Mouse (Mus musculus): ENCODE measurements around the gene Strada. TPM values are rescaled to one million over a fixed set of nuclear protein-coding genes. Genes with fewer than 3 reads are reported as not detected.

The Strada gene
- polyA plus RNA-seq, 1 experiment from 2014 or later = 24.3 TPM

DNA sequence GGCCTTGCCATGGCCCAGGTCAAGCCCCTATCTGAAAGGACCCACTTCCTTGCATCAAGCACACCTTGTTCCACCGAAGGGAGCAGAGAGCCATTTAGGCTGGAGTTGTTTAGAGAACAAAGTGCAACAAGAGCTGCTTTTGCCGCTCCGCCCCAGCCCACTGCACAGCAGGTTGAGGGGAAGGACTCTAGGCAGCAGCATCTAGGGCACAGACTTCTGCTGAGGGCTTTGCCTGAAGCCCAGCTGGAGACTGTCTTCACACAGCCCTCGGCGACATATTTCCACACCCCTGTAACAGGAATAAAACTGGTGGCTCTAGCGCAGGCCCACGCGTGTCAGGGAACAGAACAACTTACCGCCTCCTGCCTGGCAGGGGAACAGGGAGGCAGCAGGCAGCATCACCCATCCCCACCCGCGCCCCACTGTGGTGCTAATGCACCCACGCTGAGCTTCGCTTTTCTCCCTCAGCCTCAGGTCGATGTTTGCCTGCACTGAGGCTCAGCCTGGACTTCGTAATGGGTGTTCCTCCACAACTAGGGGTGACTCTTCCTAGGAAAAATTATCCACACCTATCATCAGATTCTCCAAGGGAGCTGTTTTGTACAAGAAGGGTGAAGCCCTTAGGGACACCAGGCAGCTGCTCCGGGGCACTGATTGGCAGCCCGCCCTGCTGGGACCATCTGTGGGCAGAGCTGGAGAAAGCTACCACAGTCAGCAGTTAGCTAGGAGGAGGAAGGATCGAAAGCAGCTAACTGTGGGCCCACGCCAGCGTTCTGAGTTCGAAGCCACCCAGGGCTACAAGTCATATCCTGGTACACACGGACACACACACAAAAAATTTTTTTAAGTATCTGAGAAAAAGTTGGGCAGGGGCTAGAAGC, 40.9 kb downstream of the Strada start, which contains the start of the genes Gm10840 and Limd2:
Gm10840 (plus strand) TSS at position 10 of the 881 bp plus-strand sequence.
Limd2 (minus strand) TSS at position 20 of the 881 bp plus-strand sequence.
- no peak for DNase-seq (ENCODE audit: low spot score)
- Histone ChIP-seq H3K36me3 (ENCODE audit: control insufficient read depth, insufficient read depth, low read length) (peaks cover 14% of the 10 kb centered on the region), H3K27ac (ENCODE audit: low read depth, low read length) (peak within 1 kb of the TSS; percentile 83), H3K4me3 (ENCODE audit: low read depth, low read length) (peak within 1 kb of the TSS; percentile 68), H3K9ac (ENCODE audit: low read depth, low read length) (peak within 1 kb of the TSS; percentile 72), H3K4me1 (replicated peaks; ENCODE audit: control insufficient read depth, insufficient read depth, low read length) (peaks cover 21% of the 10 kb centered on the region), H3K27me3 (replicated peaks; ENCODE audit: control insufficient read depth, insufficient read depth, low read length) (no peaks in the 10 kb centered on the region), H3K9me3 (ENCODE audit: control insufficient read depth, low read length) (no peaks in the 10 kb centered on the region), H3K4me2 (peak within 1 kb of the TSS; percentile 91)
- WGBS = 41% methylated on average over 22 of the region's 22 CpGs
- ATAC-seq (replicated peaks; ENCODE audit: low FRiP score) = peak; percentile 5; the same call in 1 of the 2 replicates

DNA sequence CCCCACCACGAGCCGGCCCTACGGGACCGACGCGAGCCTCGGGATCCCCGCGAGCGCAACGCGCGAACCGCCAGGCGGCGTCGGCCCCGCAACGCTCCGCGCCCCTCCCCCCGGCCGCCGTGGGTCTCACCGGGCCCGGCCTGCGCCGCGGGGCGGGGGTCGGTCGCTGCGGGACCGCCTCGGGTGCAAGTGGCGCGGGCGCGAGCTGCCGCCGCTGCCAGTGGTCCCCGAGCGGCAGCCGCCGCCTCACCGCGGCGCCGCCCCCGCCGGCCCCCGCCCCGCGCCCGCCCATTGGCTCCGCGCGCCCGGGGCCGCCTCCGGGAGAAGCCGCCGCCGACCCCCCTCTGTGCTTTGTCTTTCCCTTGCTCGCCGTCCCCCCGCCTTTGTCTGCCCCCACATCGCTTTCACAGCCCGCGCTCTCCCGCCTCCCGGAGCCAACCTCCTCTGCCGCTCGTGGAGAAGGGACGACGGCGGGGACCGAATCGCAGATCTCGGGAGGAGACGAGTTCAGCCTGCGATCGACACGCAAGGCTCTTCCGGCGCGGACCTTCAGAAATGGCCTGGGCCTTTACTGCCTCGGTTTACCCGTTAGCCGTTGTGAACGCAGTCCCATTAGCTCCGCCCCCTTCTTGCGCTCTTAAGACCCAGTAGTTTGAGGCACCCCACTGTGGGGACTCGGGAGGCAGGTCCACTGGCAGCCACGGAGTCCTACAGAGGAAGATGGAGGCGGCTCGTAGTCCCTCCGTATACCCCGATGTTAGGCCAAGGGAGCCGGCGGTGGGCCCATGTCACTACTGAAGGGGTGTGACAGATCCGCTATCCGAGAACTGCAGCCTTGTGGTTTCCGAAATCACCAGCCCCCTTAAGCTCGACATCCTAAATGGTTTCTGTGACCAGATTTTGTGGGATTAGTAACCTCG, 41.8 kb downstream of the Strada start:
- Histone ChIP-seq H3K9ac (ENCODE audit: low read depth, low read length) (peak overlapping the region; percentile 72), H3K4me1 (replicated peaks; ENCODE audit: control insufficient read depth, insufficient read depth, low read length) (peaks cover 24% of the 10 kb centered on the region), H3K4me2 (peak overlapping the region; percentile 91), H3K9me3 (ENCODE audit: control insufficient read depth, low read length) (no peaks in the 10 kb centered on the region), H3K4me3 (ENCODE audit: low read depth, low read length) (peak overlapping the region; percentile 68), H3K27me3 (replicated peaks; ENCODE audit: control insufficient read depth, insufficient read depth, low read length) (no peaks in the 10 kb centered on the region), H3K36me3 (ENCODE audit: control insufficient read depth, insufficient read depth, low read length) (peaks cover 14% of the 10 kb centered on the region), H3K27ac (ENCODE audit: low read depth, low read length) (peak overlapping the region; percentile 83)
- DNase-seq (ENCODE audit: low spot score) = peak; percentile 80
- peak; percentile 69 for ATAC-seq (replicated peaks; ENCODE audit: low FRiP score)
- WGBS = under 1% methylated on average over 79 of the region's 106 CpGs

- ATAC-seq (replicated peaks; ENCODE audit: low FRiP score) (peak; percentile 24), DNase-seq (ENCODE audit: low spot score) (peak; percentile 65)
- peak overlapping the region; percentile 91 for H3K4me2 ChIP-seq
- H3K9me3 ChIP-seq (ENCODE audit: control insufficient read depth, low read length) = no peaks in the 10 kb centered on the region
- peaks cover 24% of the 10 kb centered on the region for H3K4me1 ChIP-seq (replicated peaks; ENCODE audit: control insufficient read depth, insufficient read depth, low read length)
- WGBS = 2% methylated on average over 23 of the region's 25 CpGs
- peak overlapping the region; percentile 68 for H3K4me3 ChIP-seq (ENCODE audit: low read depth, low read length)
- peak overlapping the region; percentile 72 for H3K9ac ChIP-seq (ENCODE audit: low read depth, low read length)
- peaks cover 16% of the 10 kb centered on the region for H3K36me3 ChIP-seq (ENCODE audit: control insufficient read depth, insufficient read depth, low read length)
- no peaks in the 10 kb centered on the region for H3K27me3 ChIP-seq (replicated peaks; ENCODE audit: control insufficient read depth, insufficient read depth, low read length)
- peak overlapping the region; percentile 83 for H3K27ac ChIP-seq (ENCODE audit: low read depth, low read length)
Observed at GRCm38 (mm10) chr11:106159216-106159920, 42.6 kb downstream of the Strada start.

DNA sequence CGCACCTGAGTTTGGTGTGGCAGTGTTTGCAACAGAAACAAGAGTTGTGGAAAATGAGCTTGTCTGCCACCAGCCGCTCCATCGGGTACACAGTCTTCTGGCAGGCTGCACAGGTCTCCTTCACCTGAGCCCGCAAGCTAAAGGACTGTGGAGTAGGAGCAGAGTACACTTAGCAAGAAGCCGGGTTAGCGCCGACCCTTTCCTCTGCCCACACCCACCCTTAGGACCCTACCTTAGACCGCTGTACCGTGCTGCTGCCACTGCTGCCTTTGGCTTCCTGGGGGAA, 43.1 kb downstream of the Strada start:
- Histone ChIP-seq H3K4me1 (replicated peaks; ENCODE audit: control insufficient read depth, insufficient read depth, low read length) (peaks cover 24% of the 10 kb centered on the region), H3K4me2 (peak overlapping the region; percentile 91), H3K27me3 (replicated peaks; ENCODE audit: control insufficient read depth, insufficient read depth, low read length) (no peaks in the 10 kb centered on the region), H3K27ac (ENCODE audit: low read depth, low read length) (peak overlapping the region; percentile 83), H3K9me3 (ENCODE audit: control insufficient read depth, low read length) (no peaks in the 10 kb centered on the region), H3K9ac (ENCODE audit: low read depth, low read length) (peak overlapping the region; percentile 72), H3K4me3 (ENCODE audit: low read depth, low read length) (peak overlapping the region; percentile 68), H3K36me3 (ENCODE audit: control insufficient read depth, insufficient read depth, low read length) (peaks cover 16% of the 10 kb centered on the region)
- DNase-seq (ENCODE audit: low spot score) (no peak), ATAC-seq (replicated peaks; ENCODE audit: low FRiP score) (no peak)
- 33% methylated on average over 9 of the region's 9 CpGs for WGBS

DNA sequence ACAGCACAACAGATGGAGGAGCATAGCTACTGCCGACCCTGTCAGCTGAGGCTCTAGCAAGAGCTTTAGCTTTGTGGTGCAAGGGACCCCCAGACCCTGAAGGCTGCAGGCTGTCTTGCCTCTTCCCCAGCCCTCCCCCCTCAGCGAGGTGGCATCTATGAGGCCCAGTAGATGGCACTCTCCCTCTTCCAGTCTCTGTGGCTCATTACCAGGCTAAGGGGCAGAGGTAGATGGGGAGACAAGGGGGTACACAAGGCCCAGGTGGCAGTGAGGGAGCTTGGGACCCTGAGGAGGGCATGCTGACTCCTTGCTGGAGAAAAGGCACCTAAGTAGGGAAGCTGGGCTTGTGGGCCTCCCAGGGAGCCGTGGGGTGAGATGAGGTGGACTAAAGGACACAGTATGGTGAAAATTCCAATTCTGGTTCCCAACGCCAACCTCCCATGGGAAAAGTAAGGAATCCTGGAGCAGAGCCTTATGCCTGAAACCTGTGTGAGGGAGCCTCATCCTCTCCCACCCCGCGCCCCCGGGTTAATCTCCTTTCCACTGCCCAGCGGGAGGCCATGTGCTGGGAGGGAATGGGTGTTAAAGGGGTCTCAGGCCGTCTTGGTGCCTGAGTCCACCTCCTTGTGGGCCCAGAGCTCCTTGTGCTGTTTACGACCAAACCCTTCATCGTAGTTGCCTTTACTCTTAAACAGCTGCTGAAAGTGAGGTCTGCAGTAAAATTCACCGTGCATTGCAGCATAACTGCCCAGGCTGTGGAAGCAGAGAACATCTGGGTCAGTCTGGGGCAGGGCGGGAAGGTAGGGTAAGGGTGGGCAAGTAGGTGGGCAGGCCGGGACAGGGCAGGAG, 43.7 kb downstream of the Strada start:
- Histone ChIP-seq H3K27ac (ENCODE audit: low read depth, low read length) (peak overlapping the region; percentile 83; the same call in 1 of the 2 replicates), H3K4me1 (replicated peaks; ENCODE audit: control insufficient read depth, insufficient read depth, low read length) (peaks cover 24% of the 10 kb centered on the region), H3K4me2 (peak overlapping the region; percentile 91), H3K9ac (ENCODE audit: low read depth, low read length) (peak overlapping the region; percentile 72; the same call in 1 of the 2 replicates), H3K4me3 (ENCODE audit: low read depth, low read length) (peak overlapping the region; percentile 68), H3K9me3 (ENCODE audit: control insufficient read depth, low read length) (no peaks in the 10 kb centered on the region), H3K36me3 (ENCODE audit: control insufficient read depth, insufficient read depth, low read length) (peaks cover 14% of the 10 kb centered on the region), H3K27me3 (replicated peaks; ENCODE audit: control insufficient read depth, insufficient read depth, low read length) (no peaks in the 10 kb centered on the region)
- DNase-seq (ENCODE audit: low spot score) = no peak
- no peak for ATAC-seq (replicated peaks; ENCODE audit: low FRiP score)
- 54% methylated on average over 14 of the region's 14 CpGs for WGBS

DNA sequence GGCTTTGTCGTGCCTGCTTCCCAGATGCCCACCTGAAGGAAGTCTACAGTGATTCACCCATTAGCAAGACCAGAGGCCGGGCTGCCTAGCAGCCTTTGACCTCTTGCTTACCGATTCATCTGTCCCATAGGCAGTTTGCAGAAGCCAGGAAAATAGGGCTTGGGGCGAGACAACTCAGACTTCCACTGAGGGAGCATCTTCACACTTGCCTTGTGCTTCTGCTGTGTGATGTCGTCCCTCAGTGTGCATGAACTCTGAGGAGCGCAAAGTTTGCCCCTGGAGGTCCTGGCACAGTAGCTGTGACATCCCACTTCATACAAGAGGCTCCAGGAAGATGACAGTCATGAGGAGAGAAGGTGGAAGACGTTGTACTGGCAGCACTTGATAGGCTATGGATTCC, 44.8 kb downstream of the Strada start:
- H3K4me3 ChIP-seq (ENCODE audit: low read depth, low read length) = no peak overlapping the region
- H3K27me3 ChIP-seq (replicated peaks; ENCODE audit: control insufficient read depth, insufficient read depth, low read length) = no peaks in the 10 kb centered on the region
- no peak overlapping the region for H3K9ac ChIP-seq (ENCODE audit: low read depth, low read length)
- 82% methylated on average over 7 of the region's 7 CpGs for WGBS
- no peaks in the 10 kb centered on the region for H3K9me3 ChIP-seq (ENCODE audit: control insufficient read depth, low read length)
- H3K27ac ChIP-seq (ENCODE audit: low read depth, low read length) = no peak overlapping the region
- H3K4me2 ChIP-seq = no peak overlapping the region
- DNase-seq (ENCODE audit: low spot score) = no peak
- H3K4me1 ChIP-seq (replicated peaks; ENCODE audit: control insufficient read depth, insufficient read depth, low read length) = peaks cover 24% of the 10 kb centered on the region
- ATAC-seq (replicated peaks; ENCODE audit: low FRiP score) = no peak
- peaks cover 13% of the 10 kb centered on the region; the same call in 1 of the 2 replicates for H3K36me3 ChIP-seq (ENCODE audit: control insufficient read depth, insufficient read depth, low read length)

GRCm38 (mm10) chr11:106156257-106156656, 45.7 kb downstream of the Strada start:
- no peaks in the 10 kb centered on the region for H3K9me3 ChIP-seq (ENCODE audit: control insufficient read depth, low read length)
- no peaks in the 10 kb centered on the region for H3K27me3 ChIP-seq (replicated peaks; ENCODE audit: control insufficient read depth, insufficient read depth, low read length)
- WGBS = 85% methylated on average over 1 of the region's 1 CpGs
- no peak overlapping the region for H3K4me3 ChIP-seq (ENCODE audit: low read depth, low read length)
- H3K4me1 ChIP-seq (replicated peaks; ENCODE audit: control insufficient read depth, insufficient read depth, low read length) = peaks cover 22% of the 10 kb centered on the region
- DNase-seq (ENCODE audit: low spot score) (no peak), ATAC-seq (replicated peaks; ENCODE audit: low FRiP score) (no peak)
- H3K4me2 ChIP-seq = no peak overlapping the region
- no peak overlapping the region for H3K27ac ChIP-seq (ENCODE audit: low read depth, low read length)
- peaks cover 16% of the 10 kb centered on the region for H3K36me3 ChIP-seq (ENCODE audit: control insufficient read depth, insufficient read depth, low read length)
- no peak overlapping the region for H3K9ac ChIP-seq (ENCODE audit: low read depth, low read length)

Data from liver, embryonic 11.5 days (tissue).